Mouse (Mus musculus) c-Kit-negative CD71-positive TER-119-positive erythroid progenitor cells, embryonic 14.5 days (primary cell): ENCODE measurements around the gene Mief1.

ENCODE experiments used
- DNase-seq: peaks from one replicate; pipeline ENCODE4 v3.0.0-alpha.2; 2013; ENCODE audit warnings: low read depth, low spot score

Gene Mief1

GRCm38 (mm10) chr15:80233733-80234509 is at the start of gene Mief1:
Mief1 (plus strand) TSS chr15:80234018.
- DNase-seq = peak; percentile 99

GRCm38 (mm10) chr15:80188927-80189326 is 44.9 kb upstream of the Mief1 start:
- DNase-seq = no peak

GRCm38 (mm10) chr15:80190075-80190474 is 43.7 kb upstream of the Mief1 start:
- DNase-seq = no peak

DNA sequence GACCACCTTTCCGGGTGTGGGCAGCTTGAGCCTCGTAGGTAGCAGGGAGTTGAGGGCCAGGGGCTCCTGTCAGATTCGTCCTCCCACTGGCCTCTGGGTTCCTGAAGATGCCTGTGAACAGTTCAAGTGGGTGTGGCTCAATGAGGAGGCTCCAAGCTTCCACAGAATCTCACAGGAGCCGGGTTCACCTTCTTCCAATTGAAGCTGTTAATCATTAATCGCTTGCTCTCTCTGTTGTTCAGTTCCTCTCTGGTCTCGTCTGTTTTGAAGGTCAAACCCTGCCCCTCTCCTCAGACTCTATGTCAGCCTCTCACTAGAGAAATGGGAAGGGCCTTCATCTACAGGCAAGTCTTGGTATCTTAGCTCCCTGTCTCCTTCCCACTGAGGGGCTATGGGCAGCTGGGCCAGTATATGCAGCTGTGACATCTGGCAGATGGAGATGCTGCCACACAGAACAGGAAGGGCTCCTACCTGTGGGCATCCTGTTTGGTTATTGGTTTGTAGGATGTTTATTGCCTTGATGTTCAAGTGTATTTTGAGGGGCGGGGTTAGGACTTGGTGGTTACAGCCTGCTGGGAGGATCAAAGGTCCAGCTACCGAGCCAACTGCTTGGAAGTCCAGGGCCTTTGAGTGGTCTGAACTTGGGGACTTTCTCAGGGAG is 42.1 kb upstream of the Mief1 start:
- DNase-seq = no peak

DNA sequence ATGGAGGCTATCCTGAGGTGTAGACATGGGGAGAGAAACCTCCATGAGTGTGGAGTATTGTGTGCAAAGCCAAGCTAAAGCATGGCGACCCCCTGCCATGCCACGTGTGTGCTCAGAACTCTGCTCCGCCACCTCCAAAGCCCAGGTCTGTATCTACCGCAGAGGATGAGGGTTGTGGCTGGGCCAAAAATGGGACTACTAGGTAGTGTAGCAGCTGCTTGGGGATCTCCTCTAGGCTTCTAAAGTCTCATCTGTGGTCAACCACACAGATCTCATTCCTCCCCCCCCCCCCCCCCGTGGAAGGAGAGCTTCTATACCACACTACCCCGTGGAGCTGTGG is 41.6 kb upstream of the Mief1 start:
- no peak for DNase-seq

DNA sequence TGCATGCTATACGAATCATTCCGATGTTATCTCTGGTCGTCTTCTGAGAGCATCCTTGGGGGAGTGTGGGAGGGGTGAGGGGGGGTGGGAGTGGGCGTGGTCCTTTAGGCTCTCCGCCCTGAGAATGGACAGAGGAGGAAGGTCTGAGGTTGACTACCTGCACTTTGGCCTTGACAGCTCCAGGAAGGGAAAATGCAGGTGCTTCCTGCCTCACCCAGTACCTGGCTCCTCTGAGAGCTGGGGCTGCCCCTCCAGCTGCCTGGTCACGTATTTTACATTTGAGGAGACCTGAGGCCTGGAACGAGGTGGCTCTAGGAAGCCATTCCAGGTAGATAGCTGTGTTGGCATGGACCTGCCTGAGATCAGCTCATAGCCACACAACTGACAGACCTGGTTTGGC is 41.0 kb upstream of the Mief1 start:
- no peak for DNase-seq

- no peak for DNase-seq
These were observed 34.3 kb upstream of the Mief1 start for GRCm38 (mm10) chr15:80199556-80199955.

GRCm38 (mm10) chr15:80202111-80202775 is 31.6 kb upstream of the Mief1 start:
- DNase-seq = no peak

DNA sequence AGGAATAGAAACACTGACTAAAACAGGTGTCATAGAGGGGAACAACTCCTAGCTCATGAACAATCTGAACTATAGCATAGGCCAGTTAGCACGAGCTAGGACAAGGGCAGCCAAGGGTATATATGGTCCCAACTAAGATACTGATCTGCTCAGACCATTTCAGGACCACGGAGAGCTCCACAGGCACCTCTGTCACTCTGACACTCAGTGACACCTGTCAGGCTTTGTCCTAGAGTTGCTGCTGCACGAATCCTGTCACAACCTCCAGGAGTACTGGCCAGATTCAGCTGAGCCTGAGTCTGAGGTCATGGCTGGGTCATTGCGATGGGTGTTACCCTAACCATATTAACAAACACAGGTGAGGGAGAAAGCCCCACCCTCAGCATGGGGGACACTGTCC is 30.4 kb upstream of the Mief1 start:
- DNase-seq = no peak

DNA sequence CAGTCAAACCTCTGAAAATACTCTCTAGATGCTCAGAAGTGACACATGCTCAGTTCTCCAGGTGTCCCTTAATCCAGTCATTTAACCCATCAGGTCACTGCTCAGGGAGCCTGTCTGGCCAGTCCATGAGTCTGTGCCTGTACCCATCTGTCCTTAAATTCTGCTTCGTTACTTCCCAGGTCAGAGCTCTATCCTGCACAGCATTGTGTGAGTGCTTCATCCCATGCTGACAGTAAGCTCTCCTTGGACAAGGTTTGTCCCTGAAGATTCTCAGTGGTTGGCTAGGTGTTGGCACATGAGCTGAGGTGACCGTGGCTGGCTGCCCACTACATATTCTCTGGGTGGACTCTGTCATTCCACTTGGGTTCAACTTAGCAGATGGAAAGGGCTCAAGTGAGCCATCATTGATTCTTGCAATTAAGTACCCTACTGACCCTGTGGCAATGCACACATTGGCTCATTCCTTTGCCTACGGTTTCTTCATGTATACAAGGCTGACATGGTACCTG is 27.7 kb upstream of the Mief1 start:
- DNase-seq = no peak

GRCm38 (mm10) chr15:80208446-80208845 is 25.4 kb upstream of the Mief1 start:
- DNase-seq = no peak

- no peak for DNase-seq
These were observed 20.1 kb upstream of the Mief1 start for GRCm38 (mm10) chr15:80213688-80214087.

DNA sequence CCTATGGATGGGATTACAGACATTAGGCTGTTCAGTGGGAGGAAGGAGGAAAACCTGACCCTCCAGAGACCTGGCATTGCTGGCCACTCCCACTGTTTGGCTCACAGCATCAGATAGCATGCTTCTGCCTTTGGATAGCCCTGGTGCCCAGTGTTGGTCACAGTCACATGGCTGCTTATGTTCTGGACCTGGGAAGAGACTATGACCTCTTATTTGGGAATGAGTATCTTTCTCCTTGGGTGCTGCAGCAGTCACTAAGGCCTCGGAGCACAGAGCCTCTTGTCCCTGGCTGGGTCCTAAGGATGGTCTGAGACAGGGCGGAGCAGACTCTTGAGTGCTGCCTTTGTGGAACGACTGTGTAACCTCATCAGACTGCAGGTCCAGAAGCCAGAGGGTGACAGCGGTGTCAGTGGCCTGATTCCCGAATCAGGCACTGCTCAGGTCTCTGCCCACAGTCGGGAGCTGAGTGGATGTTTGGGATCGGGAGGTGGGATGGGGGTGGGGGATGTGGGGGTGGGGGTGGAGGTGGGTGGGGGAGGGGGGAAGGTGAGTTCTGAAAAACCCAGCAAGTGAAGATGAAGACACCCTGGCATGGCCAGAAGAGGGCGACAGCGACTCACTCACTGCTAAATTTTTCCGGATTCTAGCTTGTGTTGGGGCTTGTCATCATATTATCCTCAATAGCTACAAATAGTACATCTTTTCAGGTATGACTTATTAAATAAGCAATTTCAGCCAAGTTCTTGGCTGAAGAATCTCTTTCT is 17.9 kb upstream of the Mief1 start:
- DNase-seq = no peak

DNA sequence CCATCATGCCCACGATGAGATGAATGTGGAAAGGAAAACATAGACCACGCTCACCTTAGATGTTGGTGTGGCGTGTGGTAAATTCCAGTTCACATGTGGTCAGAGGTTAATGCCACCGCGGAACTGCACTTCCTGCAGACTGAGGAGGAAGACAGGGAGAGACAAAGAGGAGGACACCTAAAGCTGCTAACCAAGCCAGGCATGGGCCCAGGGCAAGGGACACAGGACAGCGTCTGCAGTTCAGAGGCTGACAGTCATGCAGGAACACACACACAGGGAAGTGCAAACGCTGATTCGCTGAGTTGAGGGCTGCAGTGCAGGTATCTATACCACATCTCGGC is 17.4 kb upstream of the Mief1 start:
- DNase-seq = no peak

DNA sequence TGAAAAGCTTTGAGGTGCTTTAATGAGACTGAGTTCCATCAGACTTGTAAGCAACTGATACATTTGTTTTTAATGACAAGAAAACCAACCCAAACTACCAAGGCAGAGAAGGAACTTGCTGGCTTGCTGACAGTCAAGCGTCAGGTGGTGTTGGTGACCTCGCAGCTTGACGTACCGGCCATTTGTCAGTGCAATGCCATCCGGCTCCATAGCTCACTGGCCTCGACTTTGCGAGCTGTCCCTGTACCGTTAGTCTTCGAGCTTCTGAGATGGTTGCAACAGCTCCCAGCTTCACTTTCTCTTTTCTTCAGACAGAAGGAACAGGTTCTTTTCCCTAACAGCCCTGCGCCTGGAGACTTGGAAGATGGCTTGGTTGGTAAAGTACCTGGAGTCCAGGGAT is 16.3 kb upstream of the Mief1 start:
- no peak for DNase-seq

DNA sequence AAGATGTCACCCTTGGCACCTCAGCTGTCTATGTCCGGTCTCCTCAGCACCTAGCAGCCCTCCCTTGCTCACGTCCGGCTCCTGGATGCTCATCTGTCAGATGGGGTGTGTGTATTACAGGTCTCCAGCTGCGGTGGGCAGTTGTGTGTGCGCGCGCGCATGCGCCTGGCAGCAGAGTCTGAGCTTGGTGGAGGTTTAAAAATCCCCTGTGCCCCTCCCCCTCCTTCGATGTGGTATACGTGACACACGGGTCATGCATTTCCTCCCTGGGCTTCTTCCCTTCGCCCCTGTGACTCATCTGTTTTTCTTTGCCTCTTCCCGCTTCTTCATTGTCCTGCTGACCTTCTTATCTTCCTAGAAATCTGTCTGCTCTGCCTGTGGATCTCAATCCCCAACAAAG is 14.6 kb upstream of the Mief1 start:
- no peak for DNase-seq

- no peak for DNase-seq
These were observed 13.8 kb upstream of the Mief1 start for GRCm38 (mm10) chr15:80219705-80220657.

DNA sequence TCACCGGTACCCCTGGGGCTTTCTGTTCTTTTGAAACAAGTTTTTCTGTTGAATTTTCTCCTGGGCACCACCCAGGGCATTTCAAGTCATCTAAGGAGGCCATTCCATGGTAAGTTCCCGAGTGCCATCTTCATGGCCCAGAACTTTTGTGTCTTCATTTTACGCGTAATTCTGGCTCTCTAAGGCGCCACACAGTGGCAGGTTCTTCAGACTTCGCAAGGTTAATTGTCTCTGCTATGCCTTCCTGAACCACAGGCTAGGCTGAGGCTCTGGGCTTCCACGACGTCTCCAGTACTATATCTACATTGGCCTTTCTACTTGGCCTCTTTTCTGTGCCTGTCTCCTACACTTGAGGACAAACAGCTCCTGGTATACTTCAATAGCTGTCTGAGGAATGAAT is 12.8 kb upstream of the Mief1 start:
- DNase-seq = no peak

DNA sequence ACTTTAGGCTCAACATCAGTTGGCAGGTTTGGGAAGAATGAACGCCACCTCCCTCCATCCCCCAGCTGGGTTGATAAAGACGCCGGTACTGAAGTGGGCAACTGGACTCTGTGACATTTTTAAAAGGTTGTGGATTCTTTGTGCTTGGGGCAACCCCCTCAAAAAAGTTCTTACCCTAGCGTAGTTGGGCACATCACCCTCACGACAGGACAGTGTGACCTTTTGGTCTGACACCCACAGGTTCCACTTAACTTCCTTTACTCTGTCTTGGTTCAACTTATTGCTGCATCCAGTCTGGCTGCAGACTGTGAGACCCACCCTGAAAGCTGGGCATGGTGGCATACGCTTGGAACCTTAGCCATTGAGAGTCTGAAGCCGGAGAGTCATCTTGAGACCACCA is 10.1 kb upstream of the Mief1 start:
- DNase-seq = no peak

GRCm38 (mm10) chr15:80225208-80225607 is 8.6 kb upstream of the Mief1 start:
- peak; percentile 75 for DNase-seq

DNA sequence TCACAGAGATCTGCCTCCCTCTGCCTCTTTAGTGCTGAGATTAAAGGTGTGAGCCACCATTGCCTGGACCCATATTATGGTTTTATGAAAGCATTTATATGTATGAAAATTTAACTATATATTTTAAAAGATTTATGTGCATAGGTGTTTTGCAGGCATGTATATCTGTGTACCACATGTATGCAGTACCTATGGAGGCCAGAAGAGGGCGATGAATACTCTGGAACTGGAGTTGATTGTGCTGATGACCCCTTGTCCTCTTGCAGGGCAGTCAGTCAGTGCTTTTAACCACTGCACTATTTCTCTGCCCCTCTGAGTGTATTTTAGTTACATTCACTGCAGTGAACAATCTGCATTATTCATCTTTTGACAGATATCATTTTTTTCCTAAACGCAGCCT is 8.0 kb upstream of the Mief1 start:
- peak; percentile 71 for DNase-seq
